Comparison of ENCODE assay signal across 26 mouse cellular contexts in genomic region chr12:79478816-79479215, GRCm38 (mm10).
"Had no signal": no experiment of that assay in that cellular context is flagged by ENCODE, and none has a peak within 500 bp of the region (broad histone marks: within the 10 kb centered on the region; RNA-seq: fewer than 3 reads in every experiment).

No protein-coding gene starts in this region.

- H3K9ac ChIP-seq: hindbrain, embryonic 12.5 days; hindbrain, embryonic 14.5 days; intestine, embryonic 15.5 days; limb, embryonic 12.5 days; liver, embryonic 13.5 days; liver, embryonic 15.5 days; liver, postnatal 0 days had no signal

- H3K36me3 ChIP-seq: hindbrain, embryonic 10.5 days; hindbrain, embryonic 12.5 days; intestine, embryonic 15.5 days; limb, embryonic 10.5 days; limb, embryonic 12.5 days; liver, embryonic 13.5 days; liver, embryonic 15.5 days had no signal

- ATAC-seq: forebrain, embryonic 16.5 days; hindbrain, embryonic 16.5 days; inflammation-experienced regulatory T-cells, adult 6 months; intestine, embryonic 15.5 days; intestine, postnatal 0 days; liver, postnatal 0 days had no signal

- DNase-seq: gastrocnemius, adult 2 months; gastrocnemius, postnatal 10 days; gastrocnemius, postnatal 25 days; heart, postnatal 36 days; kidney, adult 18-20 months; kidney, adult 8-10 months; kidney, postnatal 10 days; kidney, postnatal 25 days; kidney, postnatal 4 days; liver; liver, embryonic 13.5 days; liver, postnatal 0 days had no signal

- H3K27ac ChIP-seq: gastrocnemius, adult 2 months; hindbrain, embryonic 10.5 days; hindbrain, embryonic 12.5 days; hindbrain, embryonic 14.5 days; intestine, embryonic 15.5 days; layer of hippocampus, adult 2 months; left cerebral cortex, adult 2 months; limb, embryonic 10.5 days; limb, embryonic 12.5 days; liver, embryonic 13.5 days; liver, embryonic 15.5 days had no signal

- H3K4me3 ChIP-seq: gastrocnemius, adult 2 months; hindbrain, embryonic 10.5 days; hindbrain, embryonic 12.5 days; intestine, embryonic 15.5 days; layer of hippocampus, adult 2 months; left cerebral cortex, adult 2 months; limb, embryonic 10.5 days; limb, embryonic 12.5 days; liver, embryonic 13.5 days; liver, embryonic 15.5 days had no signal

- H3K27me3 ChIP-seq: hindbrain, embryonic 12.5 days; intestine, embryonic 15.5 days; limb, embryonic 12.5 days; liver, embryonic 13.5 days; liver, embryonic 15.5 days had no signal

- H3K9me3 ChIP-seq: hindbrain, embryonic 10.5 days; hindbrain, embryonic 12.5 days; intestine, embryonic 15.5 days; limb, embryonic 10.5 days; limb, embryonic 12.5 days; liver, embryonic 13.5 days; liver, embryonic 15.5 days had no signal

- H3K4me2 ChIP-seq: hindbrain, embryonic 12.5 days; hindbrain, embryonic 14.5 days; intestine, embryonic 15.5 days; limb, embryonic 12.5 days; liver, embryonic 11.5 days; liver, embryonic 13.5 days; liver, embryonic 15.5 days had no signal

- H3K4me1 ChIP-seq: hindbrain, embryonic 10.5 days; hindbrain, embryonic 12.5 days; intestine, embryonic 15.5 days; liver, embryonic 13.5 days; liver, embryonic 15.5 days had no signal
